Mouse (Mus musculus) embryonic fibroblast, embryonic 13.5 days (primary cell): Measurements from ENCODE around the gene Usp38. TPM values are rescaled to one million over a fixed set of nuclear protein-coding genes. Genes with fewer than 3 reads are reported as not detected.

Experiments
- H3K27ac ChIP-seq: 2 replicates; pipeline ENCODE4 v1.5.1; 2012; ENCODE audit warnings: low read length, control low read depth, inconsistent platforms; ENCODE audit not compliant: insufficient read depth
- H3K4me1 ChIP-seq: 2 replicates; pipeline ENCODE4 v1.6.1; 2011; ENCODE audit warnings: low read length; ENCODE audit not compliant: control insufficient read depth, insufficient read depth
- H3K4me3 ChIP-seq: 2 replicates; pipeline ENCODE4 v1.5.1; 2011; ENCODE audit warnings: mild to moderate bottlenecking, control low read depth, low read length; ENCODE audit not compliant: insufficient read depth
- CTCF ChIP-seq: IDR thresholded peaks from 2 replicates; pipeline ENCODE4 v1.5.1; 2011; ENCODE audit warnings: mild to moderate bottlenecking, control low read depth, low read length, moderate library complexity, borderline replicate concordance; ENCODE audit not compliant: insufficient read depth
- POLR2A ChIP-seq: IDR thresholded peaks from 2 replicates; pipeline ENCODE4 v1.6.1; 2011; ENCODE audit warnings: low read depth, mild to moderate bottlenecking, control low read depth, low read length, moderate library complexity
- polyA plus RNA-seq: library from polyadenylated mRNA; stranded (reverse); fragments of >200 nt; gene quantifications from 2 replicates; pipeline ENCODE4 v1.2.4, GENCODE M21; 2011; ENCODE audit warnings: low read depth; ENCODE audit not compliant: missing spikeins, insufficient read length

Usp38 gene
- polyA plus RNA-seq, 1 experiment, result 17.6 TPM

DNA sequence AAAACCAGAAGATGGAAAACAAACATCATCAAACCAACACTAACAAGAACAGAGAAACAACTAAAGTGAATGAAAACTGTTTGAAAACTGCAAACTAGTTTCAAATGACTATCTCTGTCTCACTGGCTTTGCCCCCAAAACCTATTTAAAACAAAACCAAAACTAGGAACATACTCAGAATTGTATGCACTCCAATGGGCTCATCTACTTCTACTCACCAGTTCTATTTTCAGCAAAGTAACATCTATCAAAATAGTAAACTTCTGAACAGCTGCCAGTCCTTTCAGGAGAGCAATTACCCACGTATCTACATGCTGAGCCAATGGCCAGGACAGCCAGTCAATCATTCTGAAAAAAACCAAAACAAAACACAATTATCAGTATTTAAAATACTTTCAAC, 9.6 kb downstream of the Usp38 start:
- no peaks in the 10 kb centered on the region for H3K4me1 ChIP-seq
- TF ChIP-seq POLR2A (no peak), CTCF (no peak)
- H3K4me3 ChIP-seq, result no peak overlapping the region
- no peak overlapping the region for H3K27ac ChIP-seq

DNA sequence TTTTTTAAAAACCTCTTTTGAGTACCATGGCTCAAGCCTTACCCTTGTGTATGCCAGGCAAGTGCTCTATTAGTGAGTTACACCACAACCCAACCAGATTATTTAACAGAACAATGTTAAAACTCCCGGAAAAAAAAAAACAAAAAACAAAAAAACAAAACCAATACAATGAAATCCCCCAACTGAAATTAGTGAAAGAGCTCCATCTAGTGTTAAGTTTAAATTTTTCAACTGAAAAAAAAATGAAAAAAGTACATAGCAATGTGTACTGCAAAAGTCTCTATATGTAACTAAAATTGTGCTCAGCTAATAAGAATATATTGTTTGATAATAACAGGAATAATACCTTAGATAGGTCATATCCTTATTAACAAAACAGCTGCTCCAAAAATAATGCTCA, 18.1 kb downstream of the Usp38 start:
- no peak for TF ChIP-seq POLR2A
- no peak for TF ChIP-seq CTCF
- no peak overlapping the region for H3K27ac ChIP-seq

DNA sequence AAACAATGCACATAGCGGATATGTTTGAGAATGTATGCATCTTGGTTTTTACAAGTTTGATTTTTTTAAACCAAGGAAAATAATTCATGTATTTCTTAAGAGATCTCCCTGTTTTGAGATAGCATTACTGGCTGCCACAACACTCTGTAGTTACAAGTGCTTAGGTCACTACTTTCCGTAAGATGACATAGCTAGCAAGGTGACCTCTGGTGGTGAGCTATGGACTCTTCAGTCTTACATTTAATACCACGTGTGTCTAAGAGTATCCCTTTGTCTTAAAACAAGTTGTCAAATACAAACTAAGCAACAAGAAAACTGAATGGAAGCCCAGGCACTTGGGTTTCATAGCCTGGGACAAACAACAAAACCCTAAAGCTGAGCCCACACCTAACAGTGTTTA, 22.8 kb downstream of the Usp38 start:
- Histone ChIP-seq H3K4me1 (no peaks in the 10 kb centered on the region), H3K27ac (no peak overlapping the region), H3K4me3 (no peak overlapping the region)
- no peak for TF ChIP-seq CTCF
- TF ChIP-seq POLR2A, result no peak

More for the DNA sequence above, 18.1 kb downstream of the Usp38 start:
- H3K4me3 ChIP-seq, result no peak overlapping the region
- H3K4me1 ChIP-seq, result no peaks in the 10 kb centered on the region

DNA sequence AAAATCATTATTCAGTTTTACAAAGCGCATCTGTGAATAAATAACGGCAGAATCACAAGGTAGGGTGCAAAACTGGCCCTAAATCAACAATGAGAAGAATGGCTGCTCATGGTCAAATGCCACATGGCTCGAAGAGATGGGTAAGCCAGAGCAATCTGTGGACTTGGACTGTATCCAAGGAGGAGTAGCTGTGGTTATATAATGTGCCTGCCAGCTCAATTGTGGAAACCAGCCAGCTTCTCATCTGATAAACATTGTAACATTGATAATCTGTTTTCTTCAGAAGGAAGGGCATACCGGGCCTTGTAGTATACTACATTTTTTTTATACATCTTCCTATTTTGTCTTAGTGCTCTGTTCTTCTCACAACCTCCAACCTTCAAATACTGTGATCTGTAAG, 31.9 kb downstream of the Usp38 start:
- TF ChIP-seq CTCF (no peak), POLR2A (no peak)
- no peak overlapping the region for H3K4me3 ChIP-seq
- no peak overlapping the region for H3K27ac ChIP-seq
- H3K4me1 ChIP-seq, result no peaks in the 10 kb centered on the region

DNA sequence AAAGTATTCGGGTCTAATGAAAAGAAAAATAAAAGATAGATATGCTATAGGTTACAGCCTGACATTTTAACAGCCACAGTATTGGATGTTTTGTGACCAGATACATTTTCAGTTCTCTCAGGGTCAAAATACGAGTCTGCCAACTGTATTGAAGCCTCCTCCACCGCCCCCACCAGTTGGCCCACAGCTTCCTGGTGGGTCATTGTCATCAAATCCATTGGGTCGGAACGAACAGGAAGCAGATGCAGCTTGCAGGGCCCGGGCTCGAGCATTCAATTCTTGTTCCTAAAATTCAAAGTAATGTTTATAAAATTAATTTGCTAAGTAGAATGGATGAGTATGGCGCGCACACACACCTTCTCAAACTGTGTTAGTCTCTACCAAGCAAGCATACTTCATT, 33.0 kb downstream of the Usp38 start:
- Histone ChIP-seq H3K4me1 (no peaks in the 10 kb centered on the region), H3K27ac (no peak overlapping the region), H3K4me3 (no peak overlapping the region)
- no peak for TF ChIP-seq CTCF
- no peak for TF ChIP-seq POLR2A

DNA sequence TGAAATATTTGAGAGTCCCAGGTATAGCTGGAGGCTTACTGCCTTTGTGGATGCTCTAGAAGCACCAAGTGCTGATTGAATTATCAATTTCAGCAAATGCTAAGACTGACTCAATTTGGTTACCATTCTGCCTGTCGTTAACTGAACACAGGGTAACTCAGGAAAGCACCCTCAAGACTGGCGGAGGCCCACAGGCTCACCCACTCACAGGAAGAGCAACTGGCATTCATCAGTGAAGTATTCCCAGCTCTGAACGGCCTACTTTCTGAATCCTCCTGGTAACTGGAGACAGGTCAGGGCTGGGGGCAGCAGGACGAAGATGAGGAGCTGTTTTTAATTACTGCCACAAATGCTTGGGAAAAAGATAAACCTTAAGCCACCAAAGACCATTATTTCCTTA, 34.7 kb downstream of the Usp38 start:
- TF ChIP-seq CTCF (no peak), POLR2A (no peak)
- no peaks in the 10 kb centered on the region for H3K4me1 ChIP-seq
- H3K27ac ChIP-seq, result no peak overlapping the region
- H3K4me3 ChIP-seq, result no peak overlapping the region

DNA sequence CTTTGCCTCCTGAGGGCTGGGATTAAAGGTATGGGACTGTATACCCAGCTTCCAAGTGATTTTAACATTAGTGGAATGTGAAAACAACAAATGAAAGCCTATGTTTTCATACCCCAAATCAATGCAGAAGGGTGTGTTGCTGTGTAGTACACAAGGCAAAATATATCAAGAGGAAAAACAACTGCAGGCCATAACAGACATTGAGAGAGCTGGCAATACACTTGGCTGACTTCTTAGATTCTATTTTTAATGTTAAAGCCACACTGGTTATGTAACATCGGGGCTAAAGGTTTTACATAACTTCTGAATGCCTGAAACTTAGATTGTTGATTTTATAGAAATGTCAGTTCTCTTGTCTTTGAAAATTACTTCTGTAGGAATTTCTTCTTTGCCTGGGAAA, 37.5 kb downstream of the Usp38 start:
- Histone ChIP-seq H3K4me1 (no peaks in the 10 kb centered on the region), H3K4me3 (no peak overlapping the region), H3K27ac (no peak overlapping the region)
- TF ChIP-seq CTCF (no peak), POLR2A (no peak)

DNA sequence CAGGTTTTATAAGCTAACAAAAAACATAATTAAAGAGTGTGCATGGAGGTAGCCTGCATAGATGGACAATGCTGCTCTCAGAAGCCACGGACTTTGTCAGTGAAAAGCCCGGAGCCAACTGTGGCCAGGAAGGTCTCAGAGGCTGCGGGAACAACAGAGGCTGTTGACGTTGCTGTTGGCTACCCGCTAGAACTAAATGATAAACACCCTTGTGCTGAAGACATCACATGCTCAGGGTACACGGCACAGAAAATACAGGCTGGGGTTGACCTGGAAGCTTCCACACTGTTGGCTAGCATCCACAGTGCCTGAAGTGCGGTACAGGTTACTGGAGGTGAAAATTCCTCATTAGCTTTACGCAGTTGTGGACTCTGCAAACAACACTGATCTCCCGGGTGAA, 43.6 kb downstream of the Usp38 start:
- TF ChIP-seq POLR2A (no peak), CTCF (no peak)

DNA sequence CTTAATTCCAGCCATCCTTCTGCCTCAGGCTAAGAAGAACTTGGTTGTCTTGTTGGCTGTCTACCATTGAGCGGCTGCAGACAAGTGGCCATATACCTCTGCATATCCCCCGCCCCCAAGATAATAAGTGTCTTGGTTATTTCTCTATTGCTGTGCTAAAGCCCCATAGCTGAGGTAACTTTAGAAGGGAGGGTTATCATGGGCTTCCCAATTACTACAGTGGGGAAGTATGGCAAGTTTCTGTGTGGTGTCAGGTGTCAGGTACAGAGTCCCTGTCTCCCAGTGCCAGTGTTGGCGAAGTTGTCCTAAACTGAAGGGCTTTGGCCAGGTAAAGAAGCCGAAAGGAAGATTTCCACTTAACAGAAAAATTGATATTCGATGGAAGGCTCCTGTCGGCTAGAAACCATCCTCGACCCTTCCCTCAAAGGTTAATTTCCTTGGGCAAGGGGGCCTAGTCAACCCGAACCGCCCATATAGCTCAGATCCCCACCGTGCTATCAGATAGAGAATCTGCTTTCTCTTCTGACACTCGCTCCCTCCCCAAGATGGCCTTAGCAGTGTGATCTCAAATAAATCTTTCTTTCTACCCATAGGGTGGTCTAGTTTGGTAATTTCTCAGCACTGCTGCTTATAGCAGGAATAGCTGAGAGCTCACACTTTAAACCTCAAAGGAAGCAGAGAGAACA, 44.6 kb downstream of the Usp38 start:
- no peaks in the 10 kb centered on the region for H3K4me1 ChIP-seq
- H3K4me3 ChIP-seq, result no peak overlapping the region
- H3K27ac ChIP-seq, result no peak overlapping the region
- TF ChIP-seq POLR2A (no peak), CTCF (no peak)

More for the DNA sequence above, 43.6 kb downstream of the Usp38 start:
- Histone ChIP-seq H3K4me1 (no peaks in the 10 kb centered on the region), H3K4me3 (no peak overlapping the region), H3K27ac (no peak overlapping the region)

DNA sequence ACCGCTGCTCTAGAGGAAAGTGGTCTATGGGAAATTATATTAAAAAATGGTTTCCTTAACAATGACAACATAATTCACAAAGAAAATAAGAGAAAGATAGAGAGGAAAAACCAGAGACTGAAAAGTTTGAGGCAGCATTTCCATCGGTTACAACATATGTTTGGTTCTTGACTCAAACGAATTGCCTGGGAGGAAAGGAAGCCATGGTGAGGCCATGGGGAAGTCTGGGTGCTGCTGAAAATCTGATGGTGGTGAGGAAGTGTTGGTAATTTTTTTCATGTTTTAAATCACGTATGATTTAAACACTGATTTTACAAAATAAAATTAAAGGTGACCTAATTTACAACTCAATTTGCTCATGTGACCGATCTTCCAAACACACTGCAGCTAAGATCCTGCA, 45.3 kb downstream of the Usp38 start:
- no peak overlapping the region for H3K27ac ChIP-seq
- TF ChIP-seq CTCF (no peak), POLR2A (no peak)

DNA sequence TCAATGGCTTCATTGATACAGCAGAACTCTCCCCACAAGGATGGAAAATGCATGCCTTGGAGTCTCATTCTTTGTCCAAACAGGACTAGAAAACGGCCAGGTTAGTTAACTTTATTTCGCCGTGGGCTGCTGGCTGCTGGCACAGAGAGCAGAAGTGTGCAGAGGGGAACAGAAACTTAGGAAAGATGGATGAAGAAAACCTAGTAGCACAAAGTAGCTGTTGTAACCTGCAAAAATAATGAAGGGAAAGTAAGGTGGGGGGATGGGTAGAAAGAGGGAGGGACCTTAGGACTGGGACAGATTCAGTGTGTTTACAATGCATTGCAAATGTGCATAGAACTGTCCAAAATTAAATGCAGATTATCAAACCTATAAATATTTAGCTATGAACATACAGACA, 51.6 kb downstream of the Usp38 start:
- TF ChIP-seq CTCF, result no peak
- TF ChIP-seq POLR2A, result no peak
- Histone ChIP-seq H3K4me1 (peaks cover 6% of the 10 kb centered on the region; the same call in 1 of the 2 replicates), H3K4me3 (no peak overlapping the region), H3K27ac (no peak overlapping the region)

More for the DNA sequence above, 45.3 kb downstream of the Usp38 start:
- Histone ChIP-seq H3K4me1 (no peaks in the 10 kb centered on the region), H3K4me3 (no peak overlapping the region)
